7 mouse cellular contexts compared by ENCODE assay signal in the genomic region with DNA sequence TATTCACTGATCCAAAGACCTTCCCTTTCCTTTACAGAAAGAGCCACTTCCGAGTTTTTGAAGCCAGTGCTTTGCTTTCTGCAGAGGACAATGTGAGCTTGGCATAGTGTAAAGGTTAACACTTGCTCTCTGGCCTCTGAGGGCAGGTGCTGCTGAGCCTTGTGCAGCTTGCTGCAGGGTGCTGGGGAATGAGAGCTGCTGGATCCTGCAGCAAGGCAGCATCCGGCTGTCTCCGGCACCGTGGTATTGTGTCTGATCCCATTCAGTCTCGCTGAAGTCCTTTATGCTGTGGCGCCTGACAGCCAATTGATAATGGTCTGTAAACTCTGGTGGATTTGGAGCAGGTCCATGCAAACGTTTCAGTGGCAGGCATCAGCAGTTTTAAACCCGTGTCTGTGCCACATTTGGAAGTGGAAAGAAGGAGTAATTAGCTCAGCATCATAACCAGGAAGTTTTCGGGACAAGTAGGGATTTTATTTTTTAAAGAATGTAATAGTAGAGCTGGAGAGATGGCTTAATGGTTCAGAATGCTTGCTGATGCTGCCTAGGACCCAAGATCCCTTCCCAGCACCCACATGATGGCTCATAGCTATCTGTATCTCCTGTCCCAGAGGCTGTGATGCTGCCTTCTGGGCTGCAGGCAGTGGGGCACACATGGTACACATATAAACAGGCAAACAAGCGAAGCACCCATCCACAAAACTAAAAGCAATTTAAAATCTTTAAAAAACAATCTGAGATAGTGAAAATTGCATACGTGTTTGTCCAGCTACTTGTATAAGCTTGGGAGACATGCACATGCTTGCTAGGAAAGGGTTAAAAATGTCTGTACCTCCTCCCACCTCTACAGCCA.
DNase-seq lines count a peak whose midpoint lies in the region; ATAC-seq lines count a peak whose summit lies in the region.

No protein-coding gene starts in this region.

- 20% methylated on average over 11 of the region's 11 CpGs for WGBS in intestine, embryonic 14.5 days
- 24% methylated on average over 11 of the region's 11 CpGs for WGBS in liver, embryonic 15.5 days (ENCODE audit: insufficient replicate concordance)

- 0 out of 2 replicates have a peak, but pooled peaks cover 4% of the 10 kb centered on the region for H3K9me3 ChIP-seq in intestine, embryonic 14.5 days (ENCODE audit: control insufficient read depth, low read length)
- no peaks in the 10 kb centered on the region for H3K9me3 ChIP-seq in liver, embryonic 15.5 days (replicated peaks)

- ATAC-seq in intestine, embryonic 14.5 days (replicated peaks; ENCODE audit: low FRiP score, low TSS enrichment, low read depth), result peak; percentile 50; the same call in 1 of the 2 replicates
- ATAC-seq in liver, embryonic 15.5 days (ENCODE audit: insufficient read depth), result no peak
- ATAC-seq in monocyte, adult 5-6 weeks (replicated peaks; ENCODE audit: insufficient number of reproducible peaks, low FRiP score, low TSS enrichment, poor library complexity, severe bottlenecking), result no peak
- no peak for ATAC-seq in megakaryocyte, adult 5-6 weeks (ENCODE audit: poor library complexity, severe bottlenecking)

- no peaks in the 10 kb centered on the region for H3K36me3 ChIP-seq in intestine, embryonic 14.5 days (ENCODE audit: control insufficient read depth, insufficient read depth, low read length)
- no peaks in the 10 kb centered on the region for H3K36me3 ChIP-seq in liver, embryonic 15.5 days (replicated peaks)

- H3K4me3 ChIP-seq in intestine, embryonic 14.5 days (ENCODE audit: low read depth, low read length), result no peak overlapping the region
- H3K4me3 ChIP-seq in liver, embryonic 15.5 days (replicated peaks), result peak overlapping the region; percentile 11; the same call in 1 of the 2 replicates

- H3K27ac ChIP-seq in intestine, embryonic 14.5 days (ENCODE audit: low read depth), result peak overlapping the region; percentile 60
- H3K27ac ChIP-seq in liver, embryonic 15.5 days (replicated peaks), result no peak overlapping the region

- no peaks in the 10 kb centered on the region for H3K27me3 ChIP-seq in intestine, embryonic 14.5 days (replicated peaks; ENCODE audit: control insufficient read depth, insufficient read depth, low read length)
- no peaks in the 10 kb centered on the region for H3K27me3 ChIP-seq in liver, embryonic 15.5 days

- DNase-seq in Muller cell, postnatal 12 days (ENCODE audit: inconsistent ontology term), result peak; percentile 23
- DNase-seq in embryo, embryonic 10.5 days (ENCODE audit: low spot score), result peak; percentile 47
- DNase-seq in intestine, embryonic 14.5 days (ENCODE audit: low spot score), result no peak
- no peak for DNase-seq in thymus, postnatal 36 days

- peak overlapping the region; percentile 43 for H3K4me2 ChIP-seq in intestine, embryonic 14.5 days (ENCODE audit: low read length)
- H3K4me2 ChIP-seq in liver, embryonic 15.5 days, result peak overlapping the region; percentile 31

- no peak overlapping the region for H3K9ac ChIP-seq in intestine, embryonic 14.5 days (ENCODE audit: low read length)
- H3K9ac ChIP-seq in liver, embryonic 15.5 days, result no peak overlapping the region

- H3K4me1 ChIP-seq in intestine, embryonic 14.5 days (replicated peaks; ENCODE audit: control insufficient read depth, insufficient read depth, low read length), result peaks cover 24% of the 10 kb centered on the region
- no peaks in the 10 kb centered on the region for H3K4me1 ChIP-seq in liver, embryonic 15.5 days (replicated peaks)

Comparison
In these comparisons a context has a peak if more than half of its experiments do, and no peak if none do; other contexts are left out.
1. DNase-seq: peak in Muller cell, postnatal 12 days (single experiment) and embryo, embryonic 10.5 days (single experiment); none in intestine, embryonic 14.5 days (single experiment) and thymus, postnatal 36 days (0 of 2).